Mouse (Mus musculus): ENCODE measurements around the gene Slc20a1. TPM values are rescaled to one million over a fixed set of nuclear protein-coding genes. Genes with fewer than 3 reads are reported as not detected.

Gene Slc20a1
- polyA plus RNA-seq, 1 experiment from 2014 or later: 57.2 TPM

GRCm38 (mm10) chr2:129233218-129233617 lies 34.7 kb downstream of the Slc20a1 start:
- no peak for ATAC-seq
- H3K9ac ChIP-seq: no peak overlapping the region
- WGBS: 82% methylated on average over 1 of the region's 1 CpGs
- no peaks in the 10 kb centered on the region for H3K27me3 ChIP-seq
- H3K27ac ChIP-seq: no peak overlapping the region
- no peak overlapping the region for H3K4me2 ChIP-seq
- H3K4me3 ChIP-seq: no peak overlapping the region
- no peaks in the 10 kb centered on the region for H3K4me1 ChIP-seq
- H3K9me3 ChIP-seq (replicated peaks): no peaks in the 10 kb centered on the region
- no peaks in the 10 kb centered on the region for H3K36me3 ChIP-seq (ENCODE audit: poor library complexity, severe bottlenecking)

- Histone ChIP-seq H3K9me3 (replicated peaks) (no peaks in the 10 kb centered on the region), H3K27ac (no peak overlapping the region), H3K27me3 (no peaks in the 10 kb centered on the region), H3K4me1 (no peaks in the 10 kb centered on the region), H3K4me2 (no peak overlapping the region), H3K9ac (no peak overlapping the region), H3K36me3 (ENCODE audit: poor library complexity, severe bottlenecking) (no peaks in the 10 kb centered on the region), H3K4me3 (no peak overlapping the region)
- WGBS: 48% methylated on average over 9 of the region's 9 CpGs
- ATAC-seq: no peak
Measured at GRCm38 (mm10) chr2:129233803-129234477, 35.4 kb downstream of the Slc20a1 start.

GRCm38 (mm10) chr2:129234731-129235130 lies 36.2 kb downstream of the Slc20a1 start:
- 89% methylated on average over 2 of the region's 2 CpGs for WGBS
- ATAC-seq: no peak
- no peaks in the 10 kb centered on the region for H3K4me1 ChIP-seq
- H3K27ac ChIP-seq: no peak overlapping the region
- H3K4me3 ChIP-seq: no peak overlapping the region
- no peaks in the 10 kb centered on the region for H3K36me3 ChIP-seq (ENCODE audit: poor library complexity, severe bottlenecking)
- no peaks in the 10 kb centered on the region for H3K27me3 ChIP-seq
- H3K9ac ChIP-seq: no peak overlapping the region
- no peaks in the 10 kb centered on the region for H3K9me3 ChIP-seq (replicated peaks)
- no peak overlapping the region for H3K4me2 ChIP-seq

GRCm38 (mm10) chr2:129236526-129236925 lies 38.0 kb downstream of the Slc20a1 start:
- no peak overlapping the region for H3K9ac ChIP-seq
- H3K4me2 ChIP-seq: no peak overlapping the region
- H3K9me3 ChIP-seq (replicated peaks): no peaks in the 10 kb centered on the region
- no peak overlapping the region for H3K27ac ChIP-seq
- no peak overlapping the region for H3K4me3 ChIP-seq
- no peak for ATAC-seq
- H3K27me3 ChIP-seq: no peaks in the 10 kb centered on the region
- WGBS: 79% methylated on average over 4 of the region's 4 CpGs
- H3K36me3 ChIP-seq (ENCODE audit: poor library complexity, severe bottlenecking): no peaks in the 10 kb centered on the region
- no peaks in the 10 kb centered on the region for H3K4me1 ChIP-seq

GRCm38 (mm10) chr2:129240726-129241432 lies 42.3 kb downstream of the Slc20a1 start:
- Histone ChIP-seq H3K9ac (no peak overlapping the region), H3K27ac (no peak overlapping the region), H3K36me3 (ENCODE audit: poor library complexity, severe bottlenecking) (no peaks in the 10 kb centered on the region), H3K9me3 (replicated peaks) (no peaks in the 10 kb centered on the region), H3K4me2 (no peak overlapping the region), H3K4me3 (no peak overlapping the region), H3K27me3 (no peaks in the 10 kb centered on the region), H3K4me1 (no peaks in the 10 kb centered on the region; the same call in 1 of the 2 replicates)
- whole genome bisulfite sequencing: 70% methylated on average over 9 of the region's 9 CpGs
- no peak for ATAC-seq

GRCm38 (mm10) chr2:129241845-129242833 lies 43.6 kb downstream of the Slc20a1 start:
- no peak overlapping the region for H3K9ac ChIP-seq
- H3K4me3 ChIP-seq: no peak overlapping the region
- no peaks in the 10 kb centered on the region for H3K36me3 ChIP-seq (ENCODE audit: poor library complexity, severe bottlenecking)
- H3K4me2 ChIP-seq: no peak overlapping the region
- H3K4me1 ChIP-seq: no peaks in the 10 kb centered on the region; the same call in 1 of the 2 replicates
- H3K9me3 ChIP-seq (replicated peaks): no peaks in the 10 kb centered on the region
- ATAC-seq: no peak
- no peaks in the 10 kb centered on the region for H3K27me3 ChIP-seq
- H3K27ac ChIP-seq: no peak overlapping the region
- 66% methylated on average over 7 of the region's 7 CpGs for WGBS

GRCm38 (mm10) chr2:129243005-129243404 lies 44.4 kb downstream of the Slc20a1 start:
- Histone ChIP-seq H3K9ac (no peak overlapping the region), H3K9me3 (replicated peaks) (no peaks in the 10 kb centered on the region), H3K36me3 (ENCODE audit: poor library complexity, severe bottlenecking) (no peaks in the 10 kb centered on the region), H3K4me2 (no peak overlapping the region), H3K27me3 (no peaks in the 10 kb centered on the region), H3K27ac (no peak overlapping the region), H3K4me1 (no peaks in the 10 kb centered on the region; the same call in 1 of the 2 replicates), H3K4me3 (no peak overlapping the region)
- 89% methylated on average over 4 of the region's 4 CpGs for WGBS
- ATAC-seq: no peak

- H3K27me3 ChIP-seq: no peaks in the 10 kb centered on the region
- no peak overlapping the region for H3K27ac ChIP-seq
- H3K4me3 ChIP-seq: no peak overlapping the region
- H3K9ac ChIP-seq: no peak overlapping the region
- no peaks in the 10 kb centered on the region for H3K9me3 ChIP-seq (replicated peaks)
- no peak for ATAC-seq
- WGBS: 47% methylated on average over 9 of the region's 9 CpGs
- no peaks in the 10 kb centered on the region; the same call in 1 of the 2 replicates for H3K4me1 ChIP-seq
- H3K36me3 ChIP-seq (ENCODE audit: poor library complexity, severe bottlenecking): no peaks in the 10 kb centered on the region
- no peak overlapping the region for H3K4me2 ChIP-seq
Measured at GRCm38 (mm10) chr2:129243786-129244185, 45.2 kb downstream of the Slc20a1 start.

- Histone ChIP-seq H3K9ac (no peak overlapping the region), H3K27ac (no peak overlapping the region), H3K36me3 (ENCODE audit: poor library complexity, severe bottlenecking) (no peaks in the 10 kb centered on the region), H3K4me1 (no peaks in the 10 kb centered on the region; the same call in 1 of the 2 replicates), H3K4me3 (no peak overlapping the region), H3K27me3 (no peaks in the 10 kb centered on the region), H3K9me3 (replicated peaks) (no peaks in the 10 kb centered on the region), H3K4me2 (no peak overlapping the region)
- WGBS: 91% methylated on average over 20 of the region's 20 CpGs
- ATAC-seq: no peak
Measured at GRCm38 (mm10) chr2:129244446-129245120, 46.0 kb downstream of the Slc20a1 start.

GRCm38 (mm10) chr2:129245618-129246017 lies 47.1 kb downstream of the Slc20a1 start:
- Histone ChIP-seq H3K27me3 (no peaks in the 10 kb centered on the region), H3K4me1 (no peaks in the 10 kb centered on the region; the same call in 1 of the 2 replicates), H3K9ac (no peak overlapping the region), H3K9me3 (replicated peaks) (no peaks in the 10 kb centered on the region), H3K27ac (no peak overlapping the region), H3K36me3 (ENCODE audit: poor library complexity, severe bottlenecking) (no peaks in the 10 kb centered on the region), H3K4me3 (no peak overlapping the region), H3K4me2 (no peak overlapping the region)
- no peak for ATAC-seq
- WGBS: 44% methylated on average over 5 of the region's 5 CpGs

GRCm38 (mm10) chr2:129246436-129246835 lies 47.9 kb downstream of the Slc20a1 start:
- 83% methylated on average over 7 of the region's 7 CpGs for WGBS
- H3K9me3 ChIP-seq (replicated peaks): no peaks in the 10 kb centered on the region
- H3K4me1 ChIP-seq: no peaks in the 10 kb centered on the region; the same call in 1 of the 2 replicates

More at GRCm38 (mm10) chr2:129246436-129246835, 47.9 kb downstream of the Slc20a1 start:
- Histone ChIP-seq H3K36me3 (ENCODE audit: poor library complexity, severe bottlenecking) (no peaks in the 10 kb centered on the region), H3K9ac (no peak overlapping the region), H3K4me3 (no peak overlapping the region), H3K4me2 (no peak overlapping the region), H3K27me3 (no peaks in the 10 kb centered on the region), H3K27ac (no peak overlapping the region)
- no peak for ATAC-seq
